Mouse (Mus musculus) kidney, adult 11 months (tissue): ENCODE results near the gene H2-Q7.
"Not testable (repeated sequence)": the region's sequence is repeated elsewhere in the genome, so short reads cannot be mapped to it uniquely, and the experiment has no call there.

Source experiments
- DNase-seq: peaks from one replicate; pipeline ENCODE4 v3.0.0; 2022

H2-Q7 gene

DNA sequence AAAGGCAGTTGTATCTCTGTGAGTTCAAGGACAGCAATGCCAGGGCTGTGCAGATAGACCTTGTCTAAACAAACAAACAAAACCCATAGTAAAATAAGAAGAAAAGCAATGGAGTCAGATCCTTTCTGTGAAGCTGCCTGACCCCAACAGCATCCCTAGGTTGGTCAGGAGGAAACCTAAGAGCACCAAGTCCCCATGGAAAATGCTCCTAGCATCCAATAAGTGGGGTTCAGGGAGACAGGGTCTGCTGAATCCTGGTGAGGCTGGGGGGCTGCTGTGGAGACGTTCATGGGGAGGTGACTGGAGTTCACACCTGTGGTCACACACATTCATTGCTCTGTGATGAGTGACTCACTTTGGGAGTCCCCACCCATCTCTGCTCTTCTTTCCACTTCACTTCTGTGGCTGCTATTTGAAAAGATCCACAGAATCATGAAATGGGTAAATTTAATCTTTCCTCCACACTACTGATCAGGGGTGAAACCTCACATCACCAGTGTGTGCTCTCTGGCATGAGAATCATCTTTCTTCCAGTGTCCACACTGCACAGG is 1.5 kb upstream of the H2-Q7 start:
- not testable (repeated sequence) for DNase-seq

DNA sequence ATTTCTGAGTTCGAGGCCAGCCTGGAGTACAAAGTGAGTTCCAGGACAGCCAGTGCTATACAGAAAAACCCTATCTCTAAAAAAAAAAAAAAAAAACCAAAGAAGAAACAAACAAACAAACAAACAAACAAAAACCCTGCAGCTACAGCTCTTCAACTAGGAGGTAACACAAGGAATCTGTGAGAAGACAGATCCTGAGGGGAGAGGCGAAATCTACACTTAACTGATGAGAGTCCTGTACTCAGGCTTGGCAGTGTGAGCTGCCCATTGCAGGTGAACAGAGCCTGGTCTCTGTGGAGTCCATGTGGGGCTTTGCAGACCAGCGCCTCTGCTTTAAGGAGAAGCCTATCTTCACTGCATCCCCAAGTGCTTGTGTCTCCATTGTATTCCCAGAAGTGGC is 560 bp upstream of the H2-Q7 start:
- not testable (repeated sequence) for DNase-seq

DNA sequence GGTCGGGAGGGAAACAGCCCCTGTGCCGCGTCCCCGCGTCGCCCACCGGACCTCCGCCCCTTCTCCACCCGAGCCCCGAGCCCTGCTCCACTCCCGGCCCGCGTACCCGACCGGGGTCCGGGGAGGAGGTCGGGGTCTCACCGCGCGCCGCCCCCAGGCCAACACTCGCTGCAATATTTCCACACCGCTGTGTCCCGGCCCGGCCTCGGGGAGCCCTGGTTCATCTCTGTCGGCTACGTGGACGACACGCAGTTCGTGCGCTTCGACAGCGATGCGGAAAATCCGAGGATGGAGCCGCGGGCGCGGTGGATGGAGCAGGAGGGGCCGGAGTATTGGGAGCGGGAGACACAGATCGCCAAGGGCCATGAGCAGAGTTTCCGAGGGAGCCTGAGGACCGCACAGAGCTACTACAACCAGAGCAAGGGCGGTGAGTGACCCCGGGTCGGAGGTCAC is 366 bp downstream of the H2-Q7 start:
- peak; percentile 4 for DNase-seq

DNA sequence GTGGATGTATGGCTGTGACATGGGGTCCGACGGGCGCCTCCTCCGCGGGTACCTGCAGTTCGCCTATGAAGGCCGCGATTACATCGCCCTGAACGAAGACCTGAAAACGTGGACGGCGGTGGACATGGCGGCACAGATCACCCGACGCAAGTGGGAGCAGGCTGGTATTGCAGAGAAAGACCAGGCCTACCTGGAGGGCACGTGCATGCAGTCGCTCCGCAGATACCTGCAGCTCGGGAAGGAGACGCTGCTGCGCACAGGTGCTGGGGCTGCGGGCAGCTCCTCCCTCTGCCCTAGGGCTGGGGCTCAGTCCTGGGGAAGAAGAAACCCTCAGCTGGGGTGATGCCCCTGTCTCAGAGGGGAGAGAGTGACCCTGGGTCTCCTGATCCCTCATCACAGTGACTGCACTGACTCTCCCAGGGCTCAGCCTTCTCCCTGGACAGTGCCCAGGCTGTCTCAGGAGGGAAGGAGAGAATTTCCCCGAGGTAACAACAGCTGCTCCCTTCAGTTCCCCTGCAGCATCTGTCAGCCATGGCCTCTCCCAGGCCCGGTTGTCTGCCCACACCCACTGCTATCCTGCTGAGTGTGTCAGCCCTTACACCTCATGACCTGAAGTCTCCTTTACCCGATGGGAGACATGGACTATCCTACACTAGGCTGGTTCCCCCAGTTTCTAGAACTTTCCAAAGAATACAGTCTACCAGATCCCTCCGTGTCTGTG is 1.1 kb downstream of the H2-Q7 start:
- DNase-seq, result not testable (repeated sequence)

DNA sequence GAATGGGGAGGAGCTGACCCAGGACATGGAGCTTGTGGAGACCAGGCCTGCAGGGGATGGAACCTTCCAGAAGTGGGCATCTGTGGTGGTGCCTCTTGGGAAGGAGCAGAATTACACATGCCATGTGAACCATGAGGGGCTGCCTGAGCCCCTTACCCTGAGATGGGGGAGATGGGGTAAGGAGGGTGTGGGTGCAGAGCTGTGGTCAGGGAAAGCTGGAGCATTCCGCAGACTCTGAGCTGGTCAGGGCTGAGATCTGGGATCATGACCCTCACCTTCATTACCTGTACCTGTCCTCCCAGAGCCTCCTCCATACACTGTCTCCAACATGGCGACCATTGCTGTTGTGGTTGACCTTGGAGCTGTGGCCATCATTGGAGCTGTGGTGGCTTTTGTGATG is 3.4 kb downstream of the H2-Q7 start:
- DNase-seq, result not testable (repeated sequence)

DNA sequence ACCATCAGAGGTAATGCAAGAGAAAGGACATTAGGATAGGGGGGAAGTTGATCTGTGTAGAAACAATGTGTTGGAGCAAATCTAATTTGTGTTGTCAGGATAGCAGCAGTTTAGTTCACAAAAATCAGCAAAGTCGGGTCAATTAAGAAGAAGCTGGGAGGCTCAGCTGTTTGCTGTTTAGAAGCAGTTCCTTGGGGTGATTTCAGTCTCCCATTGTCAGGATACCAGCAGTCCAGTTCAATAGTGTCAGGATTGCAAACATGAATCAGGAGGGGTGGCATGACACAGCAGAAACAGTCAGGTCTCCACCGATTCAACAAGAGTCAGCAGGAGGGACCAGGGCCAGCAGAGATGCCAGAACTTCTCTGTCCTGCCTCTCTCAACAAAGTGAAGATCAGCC is 5.6 kb downstream of the H2-Q7 start:
- not testable (repeated sequence) for DNase-seq

DNA sequence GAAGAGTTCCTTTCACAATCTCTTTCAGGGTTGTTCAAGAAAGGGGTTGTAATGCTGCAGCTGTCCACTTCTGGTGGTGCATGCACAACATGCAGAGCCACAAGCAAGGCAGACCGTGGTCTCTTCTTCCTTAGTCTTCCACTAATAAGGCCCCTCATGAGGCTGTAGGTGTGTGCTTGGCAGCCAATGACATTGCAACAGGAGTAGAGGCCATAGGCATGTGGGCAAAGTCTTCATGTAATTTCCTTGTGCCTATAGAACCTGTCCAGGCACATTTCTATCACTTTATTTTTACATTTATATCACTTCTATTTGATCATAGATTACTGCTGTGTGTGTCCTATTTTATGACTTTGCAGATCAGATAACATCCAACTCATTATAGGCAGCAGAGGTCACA is 19.3 kb downstream of the H2-Q7 start:
- DNase-seq, result not testable (repeated sequence)

DNA sequence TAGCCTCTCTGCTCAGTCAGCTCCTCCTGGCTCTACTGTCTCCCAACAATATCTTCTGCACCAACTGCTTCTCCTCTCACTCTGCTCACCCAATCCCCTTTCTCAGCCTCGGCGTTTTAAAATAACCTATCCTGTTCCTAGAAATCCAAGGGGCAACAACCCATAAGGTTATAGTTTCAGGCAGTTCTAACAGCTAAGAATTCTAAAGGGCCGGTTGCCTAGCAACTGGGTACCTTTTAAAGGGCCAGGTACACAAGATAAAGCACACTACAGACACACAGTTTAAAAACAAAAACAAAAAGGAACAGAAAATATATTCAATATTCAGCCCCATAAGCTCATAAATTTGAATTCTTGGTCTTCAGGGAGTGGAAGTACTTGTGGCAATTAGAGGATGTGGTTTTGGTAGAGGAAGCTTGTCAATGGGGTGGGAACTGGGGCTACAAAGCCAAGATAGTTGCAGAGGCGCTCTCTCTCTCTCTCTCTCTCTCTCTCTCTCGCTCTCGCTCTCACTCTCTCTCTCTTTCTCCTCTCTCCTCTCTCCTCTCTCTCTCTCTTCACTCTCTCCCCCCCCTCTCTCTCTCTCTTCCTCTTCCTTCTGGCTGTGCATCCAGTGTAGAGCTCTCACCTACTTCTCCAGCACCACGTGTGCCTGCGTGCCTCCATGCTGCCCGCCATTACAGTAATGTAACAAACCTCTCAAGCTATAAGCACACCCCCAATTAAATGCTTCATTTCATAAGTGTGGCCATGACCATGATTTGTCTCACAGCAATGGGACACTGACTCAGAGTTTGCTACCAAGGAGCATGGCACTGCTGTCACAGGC is 21.8 kb downstream of the H2-Q7 start:
- not testable (repeated sequence) for DNase-seq

DNA sequence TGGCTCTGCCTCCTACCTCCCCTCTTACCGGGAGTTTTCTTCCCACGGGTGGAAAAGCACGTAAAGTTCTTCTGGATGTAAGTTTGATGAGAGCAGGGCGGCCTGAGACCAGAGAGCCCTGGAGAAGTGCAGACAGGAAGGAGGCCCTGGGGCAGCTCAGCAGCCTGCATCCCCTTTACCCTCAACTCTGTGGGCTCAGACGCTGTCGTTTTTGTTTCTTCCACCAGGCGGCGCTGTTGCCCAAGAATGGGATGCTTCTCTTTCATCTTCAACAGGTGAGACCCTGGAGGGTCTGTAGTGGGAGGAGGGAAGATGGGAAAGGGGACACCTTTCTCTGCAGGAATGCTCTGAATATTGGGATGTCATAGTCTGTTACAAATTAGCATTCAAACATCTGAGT is 26.7 kb downstream of the H2-Q7 start:
- DNase-seq, result not testable (repeated sequence)

DNA sequence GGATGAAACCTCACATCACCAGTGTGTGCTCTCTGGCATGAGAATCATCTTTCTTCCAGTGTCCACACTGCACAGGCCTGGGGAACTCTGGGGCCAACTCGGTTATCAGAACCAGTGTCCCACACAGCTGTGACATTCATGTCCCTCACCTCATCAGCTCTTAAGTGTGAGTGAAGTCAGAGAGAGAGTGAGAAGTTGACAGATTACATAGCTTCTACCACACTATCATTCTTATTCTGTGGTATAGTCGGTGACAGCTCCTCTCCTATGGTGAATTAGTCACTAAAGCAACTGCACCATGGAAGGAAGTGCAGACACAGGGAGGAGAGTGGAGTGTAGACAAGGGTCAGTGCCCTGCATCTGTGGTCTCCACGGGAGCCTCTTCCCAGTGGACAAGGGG is 30.0 kb downstream of the H2-Q7 start:
- DNase-seq, result not testable (repeated sequence)

DNA sequence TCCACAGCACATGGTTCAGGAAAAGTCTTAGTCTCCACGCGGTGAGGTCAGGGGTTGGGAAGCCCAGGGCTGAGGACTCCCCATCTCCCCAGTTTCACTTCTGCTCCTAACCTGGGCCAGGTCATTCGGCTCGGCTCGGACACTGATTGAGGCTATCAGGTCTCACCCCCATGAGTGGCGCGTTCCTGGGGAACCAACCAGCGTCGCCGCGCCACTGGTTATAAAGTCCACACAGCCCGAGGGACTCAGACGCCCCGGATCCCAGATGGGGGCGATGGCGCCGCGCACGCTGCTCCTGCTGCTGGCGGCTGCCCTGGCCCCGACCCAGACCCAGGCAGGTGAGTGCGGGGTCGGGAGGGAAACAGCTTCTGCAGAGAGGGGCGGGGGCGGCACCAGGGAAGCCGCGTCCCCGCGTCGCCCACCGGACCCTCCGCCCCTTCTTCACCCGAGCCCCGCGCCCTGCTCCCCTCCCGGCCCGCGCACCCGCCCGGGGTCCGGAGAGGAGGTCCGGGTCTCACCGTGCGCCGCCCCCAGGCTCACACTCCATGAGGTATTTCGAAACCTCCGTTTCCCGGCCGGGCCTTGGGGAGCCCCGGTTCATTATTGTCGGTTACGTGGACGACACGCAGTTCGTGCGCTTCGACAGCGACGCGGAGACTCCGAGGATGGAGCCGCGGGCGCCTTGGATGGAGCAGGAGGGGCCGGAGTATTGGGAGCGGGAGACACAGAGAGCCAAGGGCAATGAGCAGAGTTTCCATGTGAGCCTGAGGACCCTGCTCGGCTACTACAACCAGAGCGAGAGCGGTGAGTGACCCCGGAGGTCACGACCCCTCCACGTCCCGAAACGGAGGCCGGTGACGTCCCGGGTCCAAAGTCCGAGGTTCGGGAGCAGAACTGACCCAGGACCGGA is 31.1 kb downstream of the H2-Q7 start, which contains the start of gene H2-Q10:
Gene H2-Q10 (plus strand): TSS at position 248 of the 910 bp plus-strand sequence.
- peak; percentile 45 for DNase-seq

DNA sequence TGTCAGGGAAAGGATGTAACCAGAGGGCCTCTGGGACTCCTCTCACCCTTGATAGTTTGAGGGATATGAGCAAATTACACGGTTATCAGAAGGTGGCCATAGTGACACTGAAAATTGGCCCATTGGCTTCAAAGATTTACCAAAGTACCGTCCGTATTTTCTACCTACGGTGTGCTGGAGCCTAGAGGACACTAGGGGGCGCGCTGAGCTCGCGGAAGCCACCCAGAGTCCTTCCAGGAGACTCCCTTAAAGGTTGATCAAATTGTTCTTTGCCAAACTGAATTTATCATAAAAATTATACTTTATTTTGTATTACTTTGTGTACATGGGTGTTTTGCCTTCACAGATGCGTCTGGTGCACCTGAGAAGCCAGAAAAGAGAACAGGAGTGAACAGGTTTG is 45.1 kb downstream of the H2-Q7 start:
- peak; percentile 16 for DNase-seq

DNA sequence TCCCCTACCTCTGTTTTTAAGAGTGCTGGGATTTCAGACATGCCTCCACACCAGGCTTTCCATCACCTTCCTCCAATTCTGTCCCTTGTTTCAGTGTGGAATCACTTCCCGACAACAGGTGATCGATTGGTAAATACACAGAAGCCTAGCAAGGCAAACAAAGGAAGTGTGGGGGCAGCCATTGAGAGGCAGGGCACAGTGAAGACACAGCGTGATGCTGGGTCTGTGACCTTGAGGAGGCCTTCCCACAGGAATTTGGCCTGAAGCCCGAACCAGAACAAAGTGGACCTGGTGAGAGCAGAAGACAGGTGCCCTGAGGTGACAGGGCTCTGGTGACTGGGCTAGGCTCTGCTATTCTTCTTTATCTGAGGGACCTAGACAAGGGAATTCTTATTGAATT is 46.7 kb downstream of the H2-Q7 start:
- no peak for DNase-seq

DNA sequence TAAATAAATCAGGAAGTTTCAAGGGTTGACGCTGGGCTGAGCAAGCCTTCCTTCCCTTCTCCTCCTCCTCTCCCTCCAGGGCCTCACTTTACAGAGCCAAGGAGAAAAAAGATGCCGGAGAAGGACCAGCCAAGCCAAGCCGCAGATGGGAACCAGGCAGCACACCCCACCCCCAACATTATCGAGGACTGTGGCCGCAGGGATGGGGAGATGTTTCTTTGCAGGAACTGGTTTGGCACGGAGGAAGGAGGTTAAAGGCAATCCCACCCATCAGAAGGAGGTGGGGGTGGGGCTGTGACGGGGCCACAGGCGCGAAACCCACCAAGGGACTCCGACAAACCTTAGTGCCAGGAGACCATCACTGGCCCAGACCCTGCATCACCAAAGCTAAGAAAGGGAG is 47.8 kb downstream of the H2-Q7 start:
- DNase-seq, result no peak

DNA sequence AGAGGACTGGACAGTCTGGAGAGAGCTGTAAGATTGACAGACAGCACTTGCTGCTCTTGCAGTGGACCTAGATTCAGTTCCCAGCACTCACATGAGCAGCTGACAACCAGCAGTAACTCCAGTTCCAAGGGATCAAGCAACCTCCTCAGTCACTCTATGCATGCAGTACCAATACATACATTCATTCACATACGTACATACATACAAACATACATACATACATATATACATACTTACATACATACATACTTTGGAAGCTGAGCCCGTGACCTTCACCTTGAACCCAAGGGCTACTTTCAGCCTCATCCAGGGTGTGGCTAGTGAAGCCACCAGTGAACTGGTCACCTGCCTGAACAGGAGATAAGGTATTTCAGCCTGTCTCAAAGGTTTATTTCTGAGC is 49.1 kb downstream of the H2-Q7 start:
- DNase-seq, result no peak

DNA sequence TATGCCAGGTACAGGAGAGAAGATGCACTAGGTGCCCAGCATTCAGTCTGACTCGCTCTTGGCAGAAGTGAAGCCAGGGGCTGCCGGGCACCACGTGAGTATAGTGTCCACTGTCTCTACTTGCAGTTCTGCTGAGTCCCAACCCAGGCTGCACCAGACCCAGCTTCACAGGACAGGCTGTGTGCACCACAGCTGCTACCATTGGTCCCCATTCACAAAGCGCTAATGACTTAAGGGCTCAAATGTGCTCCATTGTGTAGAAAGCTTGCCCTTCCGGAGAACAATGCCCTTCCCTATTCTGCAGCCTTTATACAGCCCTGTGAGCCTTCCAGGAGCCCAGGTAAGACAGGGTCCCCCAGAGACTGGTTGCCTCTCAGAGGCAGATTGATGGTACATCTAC is 51.4 kb downstream of the H2-Q7 start:
- no peak for DNase-seq
